Mouse (Mus musculus): ENCODE measurements around the gene Ubtf. TPM values are rescaled to one million over a fixed set of nuclear protein-coding genes. Genes with fewer than 3 reads are reported as not detected.

Gene Ubtf
- 34.9 TPM for polyA plus RNA-seq (2014; fragmentation: Illumina TruSeq; extraction: RNeasy Lipid Tissue Mini Kit (QIAGEN cat#74804); ENCODE audit: low read depth, low replicate concordance)

DNA sequence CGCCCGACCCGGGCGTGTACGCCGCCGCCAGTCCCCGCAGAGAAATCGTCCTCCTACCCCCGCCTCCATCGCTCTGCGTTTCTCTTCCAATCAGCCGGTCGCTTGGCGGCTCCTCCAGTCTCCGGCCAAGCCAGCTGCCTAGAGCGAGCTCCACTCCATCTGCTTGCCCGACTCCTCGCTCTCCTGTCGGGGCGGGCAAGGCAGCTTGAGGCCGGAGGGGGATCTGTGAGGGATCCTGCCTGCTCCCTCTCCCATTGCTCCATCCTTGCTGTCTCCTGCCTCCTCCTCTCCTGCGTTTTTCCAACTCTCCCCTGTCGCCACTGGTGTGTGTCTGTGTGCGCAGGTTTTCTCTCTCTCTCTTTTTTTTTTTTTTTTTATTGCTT is at the start of gene Ubtf:
Gene Ubtf, minus strand, starts transcription at position 333 of the 383 bp plus-strand sequence.

DNA sequence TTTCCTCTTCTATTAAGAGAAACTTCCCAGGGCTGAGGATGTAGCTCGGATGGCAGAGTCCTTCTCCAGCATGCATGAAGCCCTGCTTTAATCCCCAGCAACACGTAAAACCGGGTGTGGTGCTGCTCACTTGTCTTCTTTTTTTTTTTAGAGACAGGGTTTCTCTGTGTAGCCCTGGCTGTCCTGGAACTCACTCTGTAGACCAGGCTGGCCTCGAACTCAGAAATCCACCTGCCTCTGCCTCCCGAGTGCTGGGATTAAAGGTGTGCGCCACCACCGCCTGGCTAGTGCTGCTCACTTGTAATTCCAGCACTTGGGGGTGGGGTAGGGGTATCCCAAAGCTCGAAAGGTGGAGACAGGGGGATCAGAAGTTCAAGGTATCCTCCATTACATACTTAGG is 46.6 kb upstream of the Ubtf start, which contains the start of gene Slc4a1:
Gene Slc4a1, minus strand, starts transcription at position 101 of the 400 bp plus-strand sequence.

GRCm38 (mm10) chr11:102296491-102297472 is 22.8 kb downstream of the Ubtf start, which contains the start of gene Atxn7l3:
Atxn7l3 (minus strand) TSS chr11:102296631.

DNA sequence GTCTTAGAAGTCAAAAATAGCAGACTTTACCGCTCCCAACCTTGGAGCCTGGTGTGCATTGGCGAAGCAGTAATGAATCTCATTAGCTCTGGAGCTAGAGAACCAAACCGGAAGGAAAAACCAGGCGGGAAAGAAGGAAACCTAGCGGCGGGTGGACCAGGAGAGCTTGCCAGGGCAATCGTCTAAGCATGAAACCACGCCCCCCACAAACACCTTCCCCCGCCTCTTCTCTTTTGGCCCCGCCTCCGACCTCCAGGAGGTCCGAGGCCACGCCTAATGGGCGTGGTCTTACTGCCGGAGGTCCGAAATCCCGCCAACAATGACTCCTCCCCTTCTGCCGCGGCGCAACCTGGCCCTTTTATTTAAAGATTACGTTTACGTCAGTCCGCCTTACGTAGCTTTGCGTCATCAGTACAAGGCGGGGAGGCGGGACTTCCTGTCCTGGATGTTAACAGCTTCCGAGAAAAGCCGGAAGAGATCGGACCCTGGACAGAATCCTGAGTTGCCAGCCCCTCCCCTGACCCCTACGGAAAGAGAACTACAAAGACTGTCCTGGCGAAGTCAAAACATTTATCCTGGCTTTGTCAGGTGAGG is 34.9 kb downstream of the Ubtf start, which contains the start of gene Tmub2:
Gene Tmub2, plus strand, starts transcription at position 431 of the 594 bp plus-strand sequence.

DNA sequence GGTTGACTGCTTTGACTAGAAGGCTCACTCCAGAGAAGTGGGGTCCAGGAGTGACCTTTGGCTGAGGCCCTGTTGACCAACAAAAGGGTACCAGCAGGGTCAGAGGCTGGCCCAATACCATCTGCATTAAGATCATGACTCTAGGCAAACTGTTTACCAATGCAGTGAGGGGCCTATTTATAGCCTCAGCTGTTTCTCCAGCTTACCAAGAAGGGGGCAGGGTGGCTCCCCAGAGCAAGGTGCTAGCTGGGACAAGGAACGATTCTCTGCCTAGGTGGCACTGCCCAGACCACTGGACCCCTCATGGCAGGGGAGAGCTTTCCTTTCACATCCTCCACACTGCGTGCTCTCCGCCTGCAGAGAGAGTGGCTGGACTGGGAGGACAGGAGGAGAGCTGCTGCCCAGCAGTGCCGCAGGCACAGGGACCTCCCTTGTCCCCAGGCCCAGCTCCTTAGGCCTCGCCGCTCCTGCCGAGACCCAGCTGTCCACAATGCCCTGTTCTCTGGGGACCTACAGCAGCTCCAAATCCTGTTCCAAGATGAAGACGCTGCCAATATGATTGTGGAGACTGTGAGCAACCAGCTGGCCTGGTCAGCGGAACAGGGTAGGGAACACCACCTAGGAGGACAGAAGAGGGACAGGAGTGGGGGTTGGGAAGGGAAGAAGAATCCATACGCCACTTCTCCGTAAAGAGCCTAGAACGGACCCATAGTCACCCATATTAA is 50.9 kb downstream of the Ubtf start, which contains the start of gene Asb16:
Gene Asb16, plus strand, starts transcription at position 224 of the 725 bp plus-strand sequence.

Other genes starting within 250 kb of the Ubtf start
- 1.6 TPM for gene Mpp2, start 231.2 kb downstream of the Ubtf start, polyA plus RNA-seq (2014; fragmentation: Illumina TruSeq; extraction: RNeasy Lipid Tissue Mini Kit (QIAGEN cat#74804); ENCODE audit: low read depth, low replicate concordance)
- not detected for gene Ppy, start 218.4 kb downstream of the Ubtf start, polyA plus RNA-seq (2014; fragmentation: Illumina TruSeq; extraction: RNeasy Lipid Tissue Mini Kit (QIAGEN cat#74804); ENCODE audit: low read depth, low replicate concordance)
- gene Pyy, start 211.9 kb downstream of the Ubtf start, polyA plus RNA-seq (2014; fragmentation: Illumina TruSeq; extraction: RNeasy Lipid Tissue Mini Kit (QIAGEN cat#74804); ENCODE audit: low read depth, low replicate concordance): not detected
- gene Nags, start 174.2 kb downstream of the Ubtf start, polyA plus RNA-seq (2014; fragmentation: Illumina TruSeq; extraction: RNeasy Lipid Tissue Mini Kit (QIAGEN cat#74804); ENCODE audit: low read depth, low replicate concordance): not detected
- gene Tmem101, start 163.3 kb downstream of the Ubtf start, polyA plus RNA-seq (2014; fragmentation: Illumina TruSeq; extraction: RNeasy Lipid Tissue Mini Kit (QIAGEN cat#74804); ENCODE audit: low read depth, low replicate concordance): 4.9 TPM
- 81.9 TPM for gene Lsm12, start 134.4 kb downstream of the Ubtf start, polyA plus RNA-seq (2014; fragmentation: Illumina TruSeq; extraction: RNeasy Lipid Tissue Mini Kit (QIAGEN cat#74804); ENCODE audit: low read depth, low replicate concordance)
- gene G6pc3, start 130.1 kb downstream of the Ubtf start, polyA plus RNA-seq (2014; fragmentation: Illumina TruSeq; extraction: RNeasy Lipid Tissue Mini Kit (QIAGEN cat#74804); ENCODE audit: low read depth, low replicate concordance): 1.8 TPM
- gene Hdac5, start 89.6 kb downstream of the Ubtf start, polyA plus RNA-seq (2014; fragmentation: Illumina TruSeq; extraction: RNeasy Lipid Tissue Mini Kit (QIAGEN cat#74804); ENCODE audit: low read depth, low replicate concordance): 1.4 TPM
- not detected for gene BC030867, start 70.9 kb downstream of the Ubtf start, polyA plus RNA-seq (2014; fragmentation: Illumina TruSeq; extraction: RNeasy Lipid Tissue Mini Kit (QIAGEN cat#74804); ENCODE audit: low read depth, low replicate concordance)
- 0.23 TPM for gene Asb16, start 51.0 kb downstream of the Ubtf start, polyA plus RNA-seq (2014; fragmentation: Illumina TruSeq; extraction: RNeasy Lipid Tissue Mini Kit (QIAGEN cat#74804); ENCODE audit: low read depth, low replicate concordance)
- gene Tmub2, start 34.8 kb downstream of the Ubtf start, polyA plus RNA-seq (2014; fragmentation: Illumina TruSeq; extraction: RNeasy Lipid Tissue Mini Kit (QIAGEN cat#74804); ENCODE audit: low read depth, low replicate concordance): 6.9 TPM
- 11.0 TPM for gene Atxn7l3, start 23.1 kb downstream of the Ubtf start, polyA plus RNA-seq (2014; fragmentation: Illumina TruSeq; extraction: RNeasy Lipid Tissue Mini Kit (QIAGEN cat#74804); ENCODE audit: low read depth, low replicate concordance)
- not detected for gene Slc4a1, start 46.5 kb upstream of the Ubtf start, polyA plus RNA-seq (2014; fragmentation: Illumina TruSeq; extraction: RNeasy Lipid Tissue Mini Kit (QIAGEN cat#74804); ENCODE audit: low read depth, low replicate concordance)
- 1.3 TPM for gene Rundc3a, start 73.7 kb upstream of the Ubtf start, polyA plus RNA-seq (2014; fragmentation: Illumina TruSeq; extraction: RNeasy Lipid Tissue Mini Kit (QIAGEN cat#74804); ENCODE audit: low read depth, low replicate concordance)
- 14.6 TPM for gene Slc25a39, start 88.2 kb upstream of the Ubtf start, polyA plus RNA-seq (2014; fragmentation: Illumina TruSeq; extraction: RNeasy Lipid Tissue Mini Kit (QIAGEN cat#74804); ENCODE audit: low read depth, low replicate concordance)
- 11.8 TPM for gene Grn, start 110.6 kb upstream of the Ubtf start, polyA plus RNA-seq (2014; fragmentation: Illumina TruSeq; extraction: RNeasy Lipid Tissue Mini Kit (QIAGEN cat#74804); ENCODE audit: low read depth, low replicate concordance)
- not detected for gene Fam171a2, start 127.9 kb upstream of the Ubtf start, polyA plus RNA-seq (2014; fragmentation: Illumina TruSeq; extraction: RNeasy Lipid Tissue Mini Kit (QIAGEN cat#74804); ENCODE audit: low read depth, low replicate concordance)
- not detected for gene Itga2b, start 150.4 kb upstream of the Ubtf start, polyA plus RNA-seq (2014; fragmentation: Illumina TruSeq; extraction: RNeasy Lipid Tissue Mini Kit (QIAGEN cat#74804); ENCODE audit: low read depth, low replicate concordance)
- 24.7 TPM for gene Gpatch8, start 236.7 kb upstream of the Ubtf start, polyA plus RNA-seq (2014; fragmentation: Illumina TruSeq; extraction: RNeasy Lipid Tissue Mini Kit (QIAGEN cat#74804); ENCODE audit: low read depth, low replicate concordance)